Mouse (Mus musculus) midbrain, embryonic 12.5 days (tissue): ENCODE measurements around the gene Zfp493. TPM values are rescaled to one million over a fixed set of nuclear protein-coding genes. Genes with fewer than 3 reads are reported as not detected.
"Not testable (repeated sequence)": the region's sequence is repeated elsewhere in the genome, so short reads cannot be mapped to it uniquely, and the experiment has no call there.

Experiments used
- ATAC-seq: fragments of 200-750 bp; cut with Nextera tagmentation; 2 replicates; pipeline ENCODE4 v1.8.0; 2017; ENCODE audit warnings: low read depth, moderate TSS enrichment, moderate library complexity; ENCODE audit not compliant: low FRiP score
- H3K27ac ChIP-seq: fragments of 300-500 bp; sonication (generic); replicated peaks from 2 replicates; pipeline ENCODE4 v1.5.1; 2016; ENCODE audit warnings: mild to moderate bottlenecking
- H3K27me3 ChIP-seq: fragments of 300-500 bp; sonication (generic); 2 replicates; pipeline ENCODE4 v1.6.1; 2016; ENCODE audit warnings: mild to moderate bottlenecking
- H3K36me3 ChIP-seq: fragments of 300-500 bp; sonication (generic); 2 replicates; pipeline ENCODE4 v1.6.1; 2016
- H3K4me1 ChIP-seq: fragments of 300-500 bp; sonication (generic); 2 replicates; pipeline ENCODE4 v1.6.1; 2016
- H3K4me2 ChIP-seq: fragments of 300-500 bp; sonication (generic); replicated peaks from 2 replicates; pipeline ENCODE4 v1.6.1; 2016; ENCODE audit warnings: mild to moderate bottlenecking, moderate library complexity
- H3K4me3 ChIP-seq: fragments of 300-500 bp; sonication (generic); 2 replicates; pipeline ENCODE4 v1.5.1; 2016; ENCODE audit warnings: mild to moderate bottlenecking
- H3K9ac ChIP-seq: fragments of 300-500 bp; sonication (generic); replicated peaks from 2 replicates; pipeline ENCODE4 v1.6.1; 2016; ENCODE audit warnings: mild to moderate bottlenecking, moderate library complexity
- H3K9me3 ChIP-seq: fragments of 300-500 bp; sonication (generic); 2 replicates; pipeline ENCODE4 v1.6.1; 2016; ENCODE audit warnings: mild to moderate bottlenecking
- WGBS: fragments of 180-500 bp; shearing (Covaris S2); methylation state at CpG from one replicate; pipeline ENCODE4 v1.1.7; 2016; 5-methylcytosine and 5-hydroxymethylcytosine counted together
- polyA plus RNA-seq: library from polyadenylated mRNA; unstranded; fragments of >200 nt; fragmentation: Nextera tagmentation; extraction: Ambion mirVana; gene quantifications from 2 replicates; pipeline ENCODE4 v1.2.1, GENCODE M21; 2016

The Zfp493 gene
- polyA plus RNA-seq, 1 experiment from 2014 or later = 2.7 TPM

- 67% methylated on average over 1 of the region's 1 CpGs for WGBS
- no peak overlapping the region for H3K9ac ChIP-seq
- H3K27me3 ChIP-seq = no peaks in the 10 kb centered on the region
- H3K36me3 ChIP-seq = no peaks in the 10 kb centered on the region
- H3K4me1 ChIP-seq = no peaks in the 10 kb centered on the region
- ATAC-seq = no peak
- peaks cover 5% of the 10 kb centered on the region; the same call in 1 of the 2 replicates for H3K9me3 ChIP-seq
- H3K4me2 ChIP-seq = no peak overlapping the region
- no peak overlapping the region for H3K4me3 ChIP-seq
- no peak overlapping the region for H3K27ac ChIP-seq
These were observed 32.2 kb downstream of the Zfp493 start for GRCm38 (mm10) chr13:67811651-67812210.

- H3K9ac ChIP-seq = no peak overlapping the region
- WGBS = 81% methylated on average over 8 of the region's 8 CpGs
- no peak; the same call in 1 of the 2 replicates for ATAC-seq
These were observed 33.6 kb downstream of the Zfp493 start for GRCm38 (mm10) chr13:67812961-67813709.

GRCm38 (mm10) chr13:67813710-67814660 is 34.5 kb downstream of the Zfp493 start, which contains the start of gene Zfp273:
Gene Zfp273, plus strand, starts transcription at chr13:67813740.
- 5% methylated on average over 31 of the region's 31 CpGs for WGBS
- Histone ChIP-seq H3K9me3 (peaks cover 16% of the 10 kb centered on the region), H3K4me3 (peak within 1 kb of the TSS; percentile 80), H3K9ac (peak within 1 kb of the TSS; percentile 68), H3K36me3 (peaks cover 7% of the 10 kb centered on the region), H3K4me1 (no peaks in the 10 kb centered on the region), H3K4me2 (peak within 1 kb of the TSS; percentile 64), H3K27me3 (no peaks in the 10 kb centered on the region), H3K27ac (peak within 1 kb of the TSS; percentile 78)
- peak; percentile 96 for ATAC-seq

More at GRCm38 (mm10) chr13:67812961-67813709, 33.6 kb downstream of the Zfp493 start:
- peaks cover 10% of the 10 kb centered on the region for H3K9me3 ChIP-seq
- no peaks in the 10 kb centered on the region for H3K27me3 ChIP-seq
- H3K36me3 ChIP-seq = no peaks in the 10 kb centered on the region
- no peak overlapping the region for H3K27ac ChIP-seq
- peak overlapping the region; percentile 80 for H3K4me3 ChIP-seq
- H3K4me2 ChIP-seq = peak overlapping the region; percentile 64; the same call in 1 of the 2 replicates
- H3K4me1 ChIP-seq = no peaks in the 10 kb centered on the region

- H3K27ac ChIP-seq = no peak overlapping the region
- 93% methylated on average over 1 of the region's 1 CpGs for WGBS
- peaks cover 16% of the 10 kb centered on the region for H3K9me3 ChIP-seq
- peaks cover 18% of the 10 kb centered on the region for H3K36me3 ChIP-seq
- H3K27me3 ChIP-seq = no peaks in the 10 kb centered on the region
- no peak for ATAC-seq
- H3K4me2 ChIP-seq = no peak overlapping the region
- H3K9ac ChIP-seq = no peak overlapping the region
- no peak overlapping the region for H3K4me3 ChIP-seq
- H3K4me1 ChIP-seq = no peaks in the 10 kb centered on the region
These were observed 39.1 kb downstream of the Zfp493 start for GRCm38 (mm10) chr13:67818636-67819035.

- Histone ChIP-seq H3K27ac (no peak within 1 kb of the TSS), H3K4me2 (peak within 1 kb of the TSS; percentile 59), H3K27me3 (no peaks in the 10 kb centered on the region), H3K9me3 (0 out of 2 replicates have a peak, but pooled peaks cover 8% of the 10 kb centered on the region), H3K4me1 (0 out of 2 replicates have a peak, but pooled peaks cover 4% of the 10 kb centered on the region), H3K36me3 (peaks cover 11% of the 10 kb centered on the region), H3K4me3 (peak within 1 kb of the TSS; percentile 51), H3K9ac (peak within 1 kb of the TSS; percentile 51)
- WGBS = 4% methylated on average over 14 of the region's 14 CpGs
- ATAC-seq = peak; percentile 77
These were observed 51.4 kb downstream of the Zfp493 start, which contains the start of gene Gm10037 for GRCm38 (mm10) chr13:67830911-67831336. Gene Gm10037, plus strand, starts transcription at chr13:67831106.

GRCm38 (mm10) chr13:67833137-67833536 is 53.6 kb downstream of the Zfp493 start:
- not testable (repeated sequence) for H3K4me3 ChIP-seq, H3K27me3 ChIP-seq, ATAC-seq, H3K4me1 ChIP-seq, H3K4me2 ChIP-seq, H3K27ac ChIP-seq, H3K9ac ChIP-seq, H3K36me3 ChIP-seq, H3K9me3 ChIP-seq

Other genes with a start within 250 kb of the Zfp493 start
- gene Zfp748, start 225.9 kb upstream of the Zfp493 start, polyA plus RNA-seq = 17.7 and 19.6 TPM in 2 replicates
- gene Zfp729b, start 170.0 kb upstream of the Zfp493 start, polyA plus RNA-seq = 3.4 and 4.1 TPM in 2 replicates
- gene Gm49345, start 141.9 kb upstream of the Zfp493 start, polyA plus RNA-seq = 0.29 TPM in 1 of 2 replicates, not detected in the other
- 3.0 and 4.7 TPM in 2 replicates for gene Zfp729a, start 141.9 kb upstream of the Zfp493 start, polyA plus RNA-seq
- 16.7 and 17.4 TPM in 2 replicates for gene Zfp738, start 92.6 kb upstream of the Zfp493 start, polyA plus RNA-seq
- 8.0 and 11.2 TPM in 2 replicates for gene Zfp65, start 50.5 kb upstream of the Zfp493 start, polyA plus RNA-seq
- 7.0 and 7.3 TPM in 2 replicates for gene Zfp85, start 24.5 kb upstream of the Zfp493 start, polyA plus RNA-seq
- gene Zfp273, start 34.0 kb downstream of the Zfp493 start, polyA plus RNA-seq = 9.2 and 9.5 TPM in 2 replicates
- 2.9 and 4.3 TPM in 2 replicates for gene Gm10037, start 51.4 kb downstream of the Zfp493 start, polyA plus RNA-seq
- not detected in 2 replicates for gene BC048507, start 83.6 kb downstream of the Zfp493 start, polyA plus RNA-seq